Mouse (Mus musculus): ENCODE measurements around the gene Mrpl24.

DNA sequence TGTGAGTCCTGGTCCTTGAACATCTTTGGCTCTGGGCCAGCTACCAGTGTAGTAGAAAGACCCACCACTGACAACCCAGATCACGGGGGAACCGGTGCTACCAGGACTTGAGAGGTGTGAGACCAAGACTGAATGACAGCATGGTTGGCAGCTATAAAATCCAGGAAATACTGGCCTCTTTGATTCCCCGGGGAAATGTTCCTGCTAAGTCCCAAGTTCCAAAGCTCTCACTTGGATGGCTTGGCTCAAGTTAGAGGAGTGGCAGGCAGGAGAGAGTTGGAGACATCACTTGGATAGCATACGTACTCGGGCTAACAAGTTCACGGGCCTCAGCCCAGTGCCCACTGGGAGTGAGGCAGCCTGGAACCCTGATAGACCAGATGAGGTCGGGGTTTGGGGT is 24.3 kb downstream of the Mrpl24 start:
- TF ChIP-seq CEBPB (IDR thresholded peaks at IDR 0.05; ENCODE audit: insufficient read depth, poor library complexity, severe bottlenecking) (no peak), MYOD1 (IDR thresholded peaks at IDR 0.05; ENCODE audit: control insufficient read depth in 1 of 3, insufficient read length in 2 of 3, low read depth in 2 of 3) (no peak), POLR2AphosphoS2 (IDR thresholded peaks at IDR 0.05; ENCODE audit: insufficient read length, low read depth) (no peak), POLR2A (IDR thresholded peaks at IDR 0.05; ENCODE audit: insufficient read length, low read depth) (no peak), E2F4 (IDR thresholded peaks at IDR 0.05; ENCODE audit: insufficient read depth) (no peak), REST (IDR thresholded peaks at IDR 0.05; ENCODE audit: insufficient read depth, insufficient read length) (no peak)

Data from myocyte (in vitro differentiated cells).